Mouse (Mus musculus) embryonic facial prominence, embryonic 15.5 days (tissue): ENCODE data around the gene Brpf3. TPM values are rescaled to one million over a fixed set of nuclear protein-coding genes. Genes with fewer than 3 reads are reported as not detected.

Experiments used
- ATAC-seq: fragments of 200-750 bp; cut with Nextera tagmentation; 2 replicates; pipeline ENCODE4 v1.8.0; 2017; ENCODE audit warnings: low read depth, moderate TSS enrichment; ENCODE audit not compliant: insufficient number of reproducible peaks, low FRiP score, low TSS enrichment
- H3K27ac ChIP-seq: fragments of 300-500 bp; sonication (generic); replicated peaks from 2 replicates; pipeline ENCODE4 v1.5.1; 2015; ENCODE audit warnings: mild to moderate bottlenecking, inconsistent platforms
- H3K27me3 ChIP-seq: fragments of 300-500 bp; sonication (generic); 2 replicates; pipeline ENCODE4 v1.6.1; 2015; ENCODE audit warnings: inconsistent platforms
- H3K36me3 ChIP-seq: fragments of 300-500 bp; sonication (generic); 2 replicates; pipeline ENCODE4 v1.6.1; 2015; ENCODE audit warnings: mild to moderate bottlenecking, inconsistent platforms
- H3K4me1 ChIP-seq: fragments of 300-500 bp; sonication (generic); 2 replicates; pipeline ENCODE4 v1.6.1; 2015; ENCODE audit warnings: inconsistent platforms
- H3K4me2 ChIP-seq: fragments of 300-500 bp; sonication (generic); replicated peaks from 2 replicates; pipeline ENCODE4 v1.6.1; 2015; ENCODE audit warnings: mild to moderate bottlenecking, inconsistent platforms
- H3K4me3 ChIP-seq: fragments of 300-500 bp; sonication (generic); replicated peaks from 2 replicates; pipeline ENCODE4 v1.5.1; 2015; ENCODE audit warnings: mild to moderate bottlenecking, inconsistent platforms
- H3K9ac ChIP-seq: fragments of 300-500 bp; sonication (generic); 2 replicates; pipeline ENCODE4 v1.6.1; 2015; ENCODE audit warnings: inconsistent platforms
- H3K9me3 ChIP-seq: fragments of 300-500 bp; sonication (generic); replicated peaks from 2 replicates; pipeline ENCODE4 v1.6.1; 2016; ENCODE audit warnings: inconsistent platforms
- WGBS: fragments of 180-500 bp; shearing (Covaris S2); methylation state at CpG from one replicate; pipeline ENCODE4 v1.1.7; 2015; 5-methylcytosine and 5-hydroxymethylcytosine counted together
- polyA plus RNA-seq: library from polyadenylated mRNA; unstranded; fragments of >200 nt; fragmentation: Nextera tagmentation; extraction: Ambion mirVana; gene quantifications from 2 replicates; pipeline ENCODE4 v1.2.1, GENCODE M21; 2015

Brpf3 gene
- polyA plus RNA-seq, 1 experiment from 2014 or later, result 11.2 TPM

DNA sequence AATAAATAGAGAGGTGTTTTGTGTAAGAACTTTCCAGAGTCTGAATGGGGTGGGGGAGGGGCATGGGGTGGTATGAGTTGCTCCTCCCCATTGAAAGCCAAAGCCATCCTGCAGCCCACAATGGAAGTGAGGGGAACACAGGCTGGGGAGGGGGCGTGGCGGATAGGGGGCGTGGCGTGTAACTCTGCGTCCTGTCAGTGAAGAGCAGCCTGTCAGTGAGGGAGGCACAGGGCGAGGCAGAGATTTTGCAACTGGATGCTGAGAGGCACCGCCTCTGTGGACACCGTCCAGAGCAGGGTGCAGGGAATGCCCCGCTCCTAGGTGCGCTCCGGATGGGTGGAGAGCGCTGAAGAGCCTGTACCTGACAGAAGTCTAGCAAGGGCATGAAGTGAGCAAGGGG is 57.3 kb downstream of the Brpf3 start, which contains the start of gene Pnpla1:
Pnpla1 (plus strand) TSS at position 207 of the 400 bp plus-strand sequence.
- 31% methylated on average over 12 of the region's 12 CpGs for WGBS
- Histone ChIP-seq H3K36me3 (no peaks in the 10 kb centered on the region), H3K27ac (0 out of 2 replicates have a peak within 1 kb of the TSS, but pooled peaks have one; percentile 34), H3K27me3 (no peaks in the 10 kb centered on the region), H3K9ac (no peak within 1 kb of the TSS), H3K4me2 (peak within 1 kb of the TSS; percentile 8; the same call in 1 of the 2 replicates), H3K4me1 (peaks cover 3% of the 10 kb centered on the region; the same call in 1 of the 2 replicates), H3K9me3 (no peaks in the 10 kb centered on the region), H3K4me3 (0 out of 2 replicates have a peak within 1 kb of the TSS, but pooled peaks have one; percentile 6)
- ATAC-seq, result no peak

DNA sequence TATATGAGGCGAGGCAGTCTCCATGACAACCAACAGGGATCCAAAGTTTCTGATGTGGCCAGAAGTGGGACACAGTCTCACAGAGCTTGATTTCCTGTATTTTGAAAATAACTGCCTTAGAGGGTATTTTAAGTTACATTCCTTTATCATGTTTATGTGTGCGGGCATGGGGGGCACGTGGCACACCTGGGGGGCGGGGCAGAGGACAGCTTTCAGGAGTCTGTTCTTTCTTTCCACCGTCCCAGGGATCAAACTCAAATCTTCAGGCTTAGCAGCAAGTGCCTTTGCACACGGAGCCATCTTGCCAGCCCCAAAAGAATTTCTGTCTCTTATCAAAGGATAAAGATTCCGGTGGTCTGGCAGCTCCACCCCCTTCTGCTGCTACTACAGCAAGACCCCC is 63.0 kb downstream of the Brpf3 start:
- no peak overlapping the region for H3K4me3 ChIP-seq
- H3K4me1 ChIP-seq, result no peaks in the 10 kb centered on the region
- H3K9me3 ChIP-seq, result no peaks in the 10 kb centered on the region
- H3K27ac ChIP-seq, result no peak overlapping the region
- ATAC-seq, result no peak
- H3K36me3 ChIP-seq, result no peaks in the 10 kb centered on the region
- WGBS, result 63% methylated on average over 7 of the region's 7 CpGs
- H3K27me3 ChIP-seq, result no peaks in the 10 kb centered on the region
- no peak overlapping the region for H3K4me2 ChIP-seq
- no peak overlapping the region for H3K9ac ChIP-seq

DNA sequence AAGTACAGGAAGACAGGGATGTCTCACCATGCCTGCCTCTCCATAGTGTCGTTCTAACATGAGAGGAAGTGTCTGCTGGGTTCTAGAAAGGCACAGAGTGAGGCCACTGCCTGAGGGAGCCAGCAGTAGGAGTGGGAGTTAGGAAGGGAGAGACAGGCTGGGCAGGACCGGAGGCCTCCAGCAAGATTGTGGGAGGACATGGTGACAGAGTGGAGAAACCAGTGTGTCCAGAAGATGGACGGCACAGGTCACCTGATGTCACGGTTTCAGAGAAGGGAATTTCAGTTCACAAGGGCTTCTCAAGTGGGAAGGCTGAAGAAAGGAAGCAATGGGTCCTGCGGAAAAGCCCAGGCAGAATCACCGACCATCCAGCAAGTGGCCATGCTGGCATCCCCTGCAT is 63.6 kb downstream of the Brpf3 start:
- no peaks in the 10 kb centered on the region for H3K36me3 ChIP-seq
- H3K4me1 ChIP-seq, result no peaks in the 10 kb centered on the region
- WGBS, result 74% methylated on average over 6 of the region's 6 CpGs
- H3K4me2 ChIP-seq, result no peak overlapping the region
- no peak overlapping the region for H3K9ac ChIP-seq
- no peak for ATAC-seq
- H3K27ac ChIP-seq, result no peak overlapping the region
- H3K27me3 ChIP-seq, result no peaks in the 10 kb centered on the region
- H3K9me3 ChIP-seq, result no peaks in the 10 kb centered on the region
- no peak overlapping the region for H3K4me3 ChIP-seq

- H3K4me1 ChIP-seq, result no peaks in the 10 kb centered on the region
- ATAC-seq, result no peak
Measured at GRCm38 (mm10) chr17:28866921-28867320, 66.0 kb downstream of the Brpf3 start.

DNA sequence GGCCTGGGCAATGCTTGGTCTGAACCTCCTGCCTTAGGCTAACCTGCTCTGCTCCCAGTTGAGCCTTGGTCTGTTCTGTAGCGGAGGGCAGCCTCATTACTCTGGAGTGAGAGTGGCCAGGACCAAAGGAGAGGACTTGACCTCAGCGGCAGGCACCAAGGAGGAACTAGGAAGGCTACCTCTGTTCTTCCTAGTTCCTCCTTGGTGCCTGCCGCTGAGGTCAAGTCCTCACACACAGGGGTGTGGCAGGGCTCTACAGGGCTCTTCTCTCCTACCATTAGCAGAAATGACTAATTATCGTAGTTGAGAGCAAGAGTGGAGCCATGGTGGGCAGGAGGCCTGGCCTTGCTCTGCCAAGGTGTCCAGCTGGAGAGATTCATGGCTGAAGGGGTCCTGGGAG is 66.5 kb downstream of the Brpf3 start:
- Histone ChIP-seq H3K27ac (no peak overlapping the region), H3K4me3 (no peak overlapping the region), H3K27me3 (no peaks in the 10 kb centered on the region), H3K4me2 (no peak overlapping the region), H3K9ac (no peak overlapping the region), H3K4me1 (no peaks in the 10 kb centered on the region), H3K36me3 (no peaks in the 10 kb centered on the region), H3K9me3 (no peaks in the 10 kb centered on the region)
- ATAC-seq, result no peak
- WGBS, result 89% methylated on average over 4 of the region's 4 CpGs

More at GRCm38 (mm10) chr17:28866921-28867320, 66.0 kb downstream of the Brpf3 start:
- Histone ChIP-seq H3K4me2 (no peak overlapping the region), H3K9me3 (no peaks in the 10 kb centered on the region), H3K27me3 (no peaks in the 10 kb centered on the region), H3K36me3 (no peaks in the 10 kb centered on the region), H3K27ac (no peak overlapping the region), H3K4me3 (no peak overlapping the region), H3K9ac (no peak overlapping the region)

DNA sequence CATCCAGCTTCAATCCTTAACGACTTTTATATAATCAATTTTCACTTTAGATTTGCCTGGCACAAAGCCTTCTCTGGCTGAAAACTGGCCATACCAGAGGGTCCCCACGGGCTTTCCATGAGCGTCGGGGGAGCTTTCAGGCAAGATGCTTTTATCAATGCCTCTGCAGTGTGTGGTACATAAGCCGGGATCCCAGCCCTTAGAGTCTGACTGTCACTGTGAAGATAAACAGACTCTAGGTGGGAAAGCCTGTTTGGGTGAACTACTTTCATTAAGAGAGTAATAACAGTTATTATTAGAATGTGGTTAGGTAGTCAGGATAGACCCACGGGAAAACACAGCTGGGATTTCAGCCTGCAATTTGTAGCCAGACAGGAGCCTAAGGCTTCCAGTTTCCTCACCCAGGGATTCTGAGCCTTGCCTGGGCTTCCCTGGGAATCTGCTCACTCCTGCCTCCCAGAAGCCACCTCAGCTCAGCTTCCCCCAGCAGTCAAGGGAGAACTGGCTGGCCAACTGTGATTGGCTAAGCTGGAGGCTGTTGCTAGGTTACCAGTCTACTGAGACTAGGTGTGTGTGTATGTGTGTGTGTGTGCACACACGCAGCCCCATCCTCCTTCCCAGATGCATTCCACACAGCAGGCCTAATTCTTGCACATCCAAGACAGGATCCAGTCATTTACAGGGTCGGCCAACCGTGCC is 68.7 kb downstream of the Brpf3 start:
- no peak overlapping the region for H3K27ac ChIP-seq
- 59% methylated on average over 9 of the region's 9 CpGs for WGBS
- ATAC-seq, result peak; percentile 32; the same call in 1 of the 2 replicates

DNA sequence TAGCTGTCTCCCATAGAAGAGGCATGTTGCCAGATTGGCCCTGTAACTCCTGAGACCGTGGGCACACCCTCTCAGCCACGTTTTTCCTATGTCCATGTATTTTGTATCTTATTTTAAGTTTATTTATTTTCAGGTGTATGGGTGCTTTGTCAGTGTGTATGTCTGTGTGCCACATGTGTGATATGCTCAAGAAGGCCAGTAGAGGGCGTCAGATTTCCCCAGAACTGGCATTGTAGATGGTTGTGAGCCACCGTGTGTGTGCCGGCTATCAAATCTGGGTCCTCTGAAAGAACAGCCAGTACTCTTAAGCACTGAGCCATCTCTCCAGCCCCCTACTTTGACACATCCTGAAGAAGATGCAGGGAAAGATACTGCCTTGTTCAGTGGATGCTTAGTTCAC is 69.5 kb downstream of the Brpf3 start:
- H3K27ac ChIP-seq, result no peak overlapping the region
- H3K4me1 ChIP-seq, result peaks cover 8% of the 10 kb centered on the region
- no peak for ATAC-seq
- H3K27me3 ChIP-seq, result no peaks in the 10 kb centered on the region
- no peak overlapping the region for H3K4me3 ChIP-seq
- 68% methylated on average over 5 of the region's 5 CpGs for WGBS
- no peaks in the 10 kb centered on the region for H3K9me3 ChIP-seq
- no peak overlapping the region for H3K9ac ChIP-seq
- no peaks in the 10 kb centered on the region for H3K36me3 ChIP-seq
- no peak overlapping the region for H3K4me2 ChIP-seq

More for the DNA sequence above, 68.7 kb downstream of the Brpf3 start:
- Histone ChIP-seq H3K4me3 (no peak overlapping the region), H3K4me1 (no peaks in the 10 kb centered on the region), H3K27me3 (no peaks in the 10 kb centered on the region), H3K4me2 (no peak overlapping the region), H3K9me3 (no peaks in the 10 kb centered on the region), H3K36me3 (no peaks in the 10 kb centered on the region), H3K9ac (no peak overlapping the region)

DNA sequence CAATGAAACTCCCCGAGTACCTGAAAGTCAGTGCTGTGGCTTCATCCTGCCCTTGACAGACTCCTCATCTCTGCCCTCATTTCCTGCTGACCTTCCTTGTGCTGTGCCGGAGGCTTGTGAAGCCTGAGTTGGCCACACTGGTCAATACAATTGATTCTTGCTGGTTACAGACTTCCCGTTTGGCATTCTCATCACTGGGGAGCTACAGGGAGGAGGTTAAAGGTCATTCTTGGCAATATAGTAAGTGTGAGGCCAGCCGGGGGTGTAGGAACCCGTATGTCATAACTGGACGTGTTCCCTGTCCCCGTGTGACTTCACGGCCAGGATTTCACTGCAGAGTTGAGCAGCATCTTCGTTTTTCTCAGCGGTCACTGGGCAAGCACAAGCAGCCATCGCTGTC is 70.9 kb downstream of the Brpf3 start:
- H3K9me3 ChIP-seq, result no peaks in the 10 kb centered on the region
- no peak overlapping the region for H3K27ac ChIP-seq
- no peak overlapping the region for H3K4me2 ChIP-seq
- WGBS, result 71% methylated on average over 11 of the region's 11 CpGs
- no peaks in the 10 kb centered on the region for H3K36me3 ChIP-seq
- ATAC-seq, result no peak
- H3K4me1 ChIP-seq, result peaks cover 16% of the 10 kb centered on the region
- H3K9ac ChIP-seq, result no peak overlapping the region
- no peaks in the 10 kb centered on the region for H3K27me3 ChIP-seq
- H3K4me3 ChIP-seq, result no peak overlapping the region

GRCm38 (mm10) chr17:28872322-28872721 is 71.4 kb downstream of the Brpf3 start:
- 82% methylated on average over 7 of the region's 7 CpGs for WGBS
- no peak for ATAC-seq
- no peaks in the 10 kb centered on the region for H3K9me3 ChIP-seq
- no peaks in the 10 kb centered on the region for H3K27me3 ChIP-seq
- H3K36me3 ChIP-seq, result no peaks in the 10 kb centered on the region
- H3K4me2 ChIP-seq, result no peak overlapping the region
- H3K27ac ChIP-seq, result no peak overlapping the region
- no peak overlapping the region for H3K9ac ChIP-seq
- peaks cover 18% of the 10 kb centered on the region for H3K4me1 ChIP-seq
- H3K4me3 ChIP-seq, result no peak overlapping the region

GRCm38 (mm10) chr17:28874216-28874615 is 73.3 kb downstream of the Brpf3 start:
- Histone ChIP-seq H3K4me1 (peaks cover 18% of the 10 kb centered on the region), H3K4me3 (no peak overlapping the region), H3K27me3 (no peaks in the 10 kb centered on the region), H3K27ac (no peak overlapping the region), H3K4me2 (no peak overlapping the region), H3K9ac (no peak overlapping the region), H3K36me3 (no peaks in the 10 kb centered on the region), H3K9me3 (no peaks in the 10 kb centered on the region)
- no peak for ATAC-seq
- 77% methylated on average over 4 of the region's 4 CpGs for WGBS

DNA sequence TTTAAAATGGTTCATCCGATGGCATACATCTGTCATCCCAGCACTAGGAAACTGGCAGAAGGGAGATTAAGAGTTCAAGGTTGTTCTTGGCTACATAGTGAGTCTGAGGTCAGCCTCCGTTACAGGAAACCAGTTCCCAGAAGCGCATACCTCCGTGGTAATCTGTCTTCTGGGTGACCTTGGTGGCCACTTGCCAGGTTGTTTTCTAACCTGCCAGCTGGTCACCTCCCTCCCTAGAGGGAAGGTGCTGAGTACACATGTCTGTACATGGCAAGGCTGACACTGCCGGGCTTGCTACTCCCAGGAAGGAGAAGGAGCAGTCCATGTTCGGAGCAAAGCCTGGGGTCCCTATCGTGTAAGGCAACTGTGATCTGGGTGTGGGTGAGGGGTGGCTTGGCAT is 73.9 kb downstream of the Brpf3 start:
- Histone ChIP-seq H3K9ac (no peak overlapping the region), H3K4me3 (no peak overlapping the region), H3K27ac (no peak overlapping the region), H3K4me2 (no peak overlapping the region), H3K27me3 (no peaks in the 10 kb centered on the region), H3K9me3 (no peaks in the 10 kb centered on the region), H3K4me1 (peaks cover 18% of the 10 kb centered on the region), H3K36me3 (no peaks in the 10 kb centered on the region)
- ATAC-seq, result no peak
- 60% methylated on average over 7 of the region's 7 CpGs for WGBS

- ATAC-seq, result no peak
- Histone ChIP-seq H3K27me3 (no peaks in the 10 kb centered on the region), H3K4me3 (no peak overlapping the region), H3K9me3 (no peaks in the 10 kb centered on the region), H3K27ac (no peak overlapping the region; the same call in 1 of the 2 replicates), H3K4me1 (peaks cover 23% of the 10 kb centered on the region), H3K9ac (no peak overlapping the region), H3K36me3 (no peaks in the 10 kb centered on the region), H3K4me2 (no peak overlapping the region)
- WGBS, result 29% methylated on average over 8 of the region's 8 CpGs
Measured at GRCm38 (mm10) chr17:28875316-28875715, 74.4 kb downstream of the Brpf3 start.
